Mouse (Mus musculus) myocyte (in vitro differentiated cells): ENCODE data around the gene Bmp7. TPM values are rescaled to one million over a fixed set of nuclear protein-coding genes. Genes with fewer than 3 reads are reported as not detected.

Experiments
- H3K27me3 ChIP-seq: one replicate; pipeline ENCODE4 v1.6.1; 2011; ENCODE audit not compliant: control insufficient read depth, insufficient read depth, insufficient read length
- H3K36me3 ChIP-seq: one replicate; pipeline ENCODE4 v1.6.1; 2011; ENCODE audit not compliant: control insufficient read depth, insufficient read depth
- H3K4me2 ChIP-seq: one replicate; pipeline ENCODE4 v1.6.1; 2011; ENCODE audit warnings: low read depth, control low read depth
- H3K4me3 ChIP-seq: one replicate; pipeline ENCODE4 v1.5.1; 2011; ENCODE audit warnings: mild to moderate bottlenecking, control low read depth, moderate library complexity
- H3K79me2 ChIP-seq: one replicate; pipeline ENCODE4 v1.6.1; 2011; ENCODE audit not compliant: control insufficient read depth, insufficient read depth
- H3ac ChIP-seq: one replicate; pipeline ENCODE4 v1.6.1; 2011; ENCODE audit not compliant: control insufficient read depth, insufficient read length
- CEBPB ChIP-seq: IDR thresholded peaks from 2 replicates; pipeline ENCODE4 v1.6.1; 2011; ENCODE audit warnings: mild to moderate bottlenecking, moderate library complexity; ENCODE audit not compliant: poor library complexity, insufficient read depth, severe bottlenecking
- E2F4 ChIP-seq: IDR thresholded peaks from one replicate; pipeline ENCODE4 v1.6.1; 2011; ENCODE audit warnings: mild to moderate bottlenecking, control low read depth, moderate library complexity; ENCODE audit not compliant: insufficient read depth
- MAX ChIP-seq: IDR thresholded peaks from one replicate; pipeline ENCODE4 v1.6.1; 2011; ENCODE audit warnings: low read depth, mild to moderate bottlenecking, control low read depth
- MYOD1 ChIP-seq, 3 experiments: IDR thresholded peaks; one replicate each; pipeline ENCODE4 v1.6.1; 2011; ENCODE audit warnings: control low read depth in 2 of 3, low read depth in 2 of 3, mild to moderate bottlenecking in 2 of 3, moderate library complexity in 1 of 3; ENCODE audit not compliant: insufficient read length in 2 of 3, control insufficient read depth in 1 of 3
- MYOG ChIP-seq, 3 experiments: IDR thresholded peaks; one replicate each; pipeline ENCODE4 v1.6.1; 2011; ENCODE audit warnings: control low read depth in 2 of 3, low read depth in 2 of 3, mild to moderate bottlenecking in 2 of 3; ENCODE audit not compliant: insufficient read length in 2 of 3, control insufficient read depth in 1 of 3, insufficient read depth in 1 of 3
- POLR2A ChIP-seq: IDR thresholded peaks from one replicate; pipeline ENCODE4 v1.6.1; 2011; ENCODE audit warnings: low read depth, mild to moderate bottlenecking, control low read depth, moderate library complexity; ENCODE audit not compliant: insufficient read length
- POLR2AphosphoS2 ChIP-seq: IDR thresholded peaks from one replicate; pipeline ENCODE4 v1.6.1; 2011; ENCODE audit warnings: low read depth, control low read depth; ENCODE audit not compliant: insufficient read length
- REST ChIP-seq: IDR thresholded peaks from one replicate; pipeline ENCODE4 v1.6.1; 2011; ENCODE audit warnings: mild to moderate bottlenecking, control low read depth, moderate library complexity; ENCODE audit not compliant: insufficient read depth, insufficient read length
- SRF ChIP-seq: IDR thresholded peaks from one replicate; pipeline ENCODE4 v1.6.1; 2011; ENCODE audit warnings: low read depth; ENCODE audit not compliant: control insufficient read depth, insufficient read length
- TCF12 ChIP-seq: IDR thresholded peaks from one replicate; pipeline ENCODE4 v1.6.1; 2011; ENCODE audit warnings: mild to moderate bottlenecking, control low read depth; ENCODE audit not compliant: poor library complexity, insufficient read depth, severe bottlenecking
- TCF3 ChIP-seq: IDR thresholded peaks from one replicate; pipeline ENCODE4 v1.6.1; 2011; ENCODE audit warnings: low read depth, control low read depth; ENCODE audit not compliant: insufficient read length
- USF1 ChIP-seq: IDR thresholded peaks from one replicate; pipeline ENCODE4 v1.6.1; 2011; ENCODE audit warnings: low read depth, mild to moderate bottlenecking, control low read depth, moderate library complexity
- polyA plus RNA-seq: library from polyadenylated mRNA; unstranded; fragments of >200 nt; fragmentation: generic; extraction: Trizol; gene quantifications from one replicate; pipeline ENCODE4 v1.2.1, GENCODE M21; 2012; ENCODE audit warnings: missing spikeins

Bmp7 gene
- polyA plus RNA-seq, 1 experiment, result not detected

DNA sequence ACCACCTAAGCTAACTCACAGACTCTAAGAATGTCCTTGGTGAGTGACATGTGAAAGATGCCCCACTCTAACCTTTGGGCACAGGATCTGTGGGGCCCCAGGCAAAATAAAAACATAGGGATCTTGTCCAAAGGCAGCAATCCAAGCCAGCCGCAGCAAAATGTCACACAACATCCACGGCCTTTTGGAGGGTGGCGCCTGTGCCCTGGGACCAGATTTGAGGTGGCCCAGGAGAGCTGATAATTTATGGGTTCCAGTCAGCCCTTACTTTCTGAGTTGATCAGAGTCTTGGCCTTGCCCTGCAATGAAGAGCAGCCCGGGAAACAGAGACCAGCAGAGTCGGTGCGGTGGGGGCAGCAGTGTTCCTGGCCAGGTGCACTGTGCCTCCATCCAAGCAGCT lies 75.0 kb downstream of the Bmp7 start:
- no peak overlapping the region for H3K4me3 ChIP-seq
- no peak overlapping the region for H3K4me2 ChIP-seq
- no peak overlapping the region for H3ac ChIP-seq
- no peaks in the 10 kb centered on the region for H3K79me2 ChIP-seq
- TF ChIP-seq E2F4 (no peak), POLR2AphosphoS2 (no peak), MYOG (IDR thresholded peaks at IDR 0.05; ENCODE audit: control insufficient read depth in 1 of 3, insufficient read depth in 1 of 3, insufficient read length in 2 of 3, low read depth in 2 of 3) (no peak), REST (no peak), CEBPB (no peak), MYOD1 (IDR thresholded peaks at IDR 0.05; ENCODE audit: control insufficient read depth in 1 of 3, insufficient read length in 2 of 3, low read depth in 2 of 3) (no peak)
- no peaks in the 10 kb centered on the region for H3K36me3 ChIP-seq
- H3K27me3 ChIP-seq, result no peaks in the 10 kb centered on the region

DNA sequence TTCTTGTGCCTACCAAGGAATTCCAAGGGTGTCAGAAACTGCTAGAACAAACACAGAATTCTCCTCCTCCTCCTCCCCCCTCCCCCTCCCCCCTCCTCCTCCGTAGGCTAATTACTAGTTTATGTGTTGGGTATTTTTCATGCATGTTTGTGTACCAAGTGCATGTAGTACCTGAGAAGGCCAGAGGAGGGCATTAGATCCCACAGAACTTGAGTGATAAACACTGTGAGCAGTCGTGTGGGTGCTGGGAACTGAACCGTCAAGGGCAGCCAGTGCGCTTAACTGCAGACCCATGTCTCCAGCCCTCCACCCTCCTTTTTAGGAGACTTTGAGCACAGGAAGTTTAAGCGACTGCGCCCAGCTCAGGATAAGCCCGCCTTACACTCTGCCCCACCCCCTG lies 75.6 kb downstream of the Bmp7 start:
- H3K27me3 ChIP-seq, result no peaks in the 10 kb centered on the region
- no peaks in the 10 kb centered on the region for H3K79me2 ChIP-seq
- no peak for TF ChIP-seq USF1
- no peak for TF ChIP-seq CEBPB
- no peak for TF ChIP-seq SRF
- no peak for TF ChIP-seq E2F4
- no peak for TF ChIP-seq POLR2AphosphoS2
- TF ChIP-seq MYOD1 (IDR thresholded peaks at IDR 0.05; ENCODE audit: control insufficient read depth in 1 of 3, insufficient read length in 2 of 3, low read depth in 2 of 3), result no peak
- H3K36me3 ChIP-seq, result no peaks in the 10 kb centered on the region
- no peak overlapping the region for H3ac ChIP-seq
- no peak overlapping the region for H3K4me3 ChIP-seq
- H3K4me2 ChIP-seq, result no peak overlapping the region

GRCm38 (mm10) chr2:172863469-172863856 lies 76.7 kb downstream of the Bmp7 start:
- Histone ChIP-seq H3K4me2 (no peak overlapping the region), H3K4me3 (no peak overlapping the region)
- TF ChIP-seq MAX (no peak), E2F4 (no peak), POLR2AphosphoS2 (no peak), SRF (no peak), POLR2A (no peak), REST (no peak), TCF3 (no peak), CEBPB (no peak), USF1 (no peak), MYOG (IDR thresholded peaks at IDR 0.05; ENCODE audit: control insufficient read depth in 1 of 3, insufficient read depth in 1 of 3, insufficient read length in 2 of 3, low read depth in 2 of 3) (no peak), TCF12 (no peak), MYOD1 (IDR thresholded peaks at IDR 0.05; ENCODE audit: control insufficient read depth in 1 of 3, insufficient read length in 2 of 3, low read depth in 2 of 3) (no peak)

GRCm38 (mm10) chr2:172862850-172863468 lies 77.2 kb downstream of the Bmp7 start:
- H3K27me3 ChIP-seq, result no peaks in the 10 kb centered on the region
- no peaks in the 10 kb centered on the region for H3K79me2 ChIP-seq
- no peak overlapping the region for H3K4me3 ChIP-seq
- H3K4me2 ChIP-seq, result no peak overlapping the region
- TF ChIP-seq REST (no peak), CEBPB (no peak), POLR2AphosphoS2 (no peak), USF1 (no peak), MAX (no peak), POLR2A (no peak), MYOG (IDR thresholded peaks at IDR 0.05; ENCODE audit: control insufficient read depth in 1 of 3, insufficient read depth in 1 of 3, insufficient read length in 2 of 3, low read depth in 2 of 3) (no peak), E2F4 (no peak), TCF12 (no peak), SRF (no peak), MYOD1 (IDR thresholded peaks at IDR 0.05; ENCODE audit: control insufficient read depth in 1 of 3, insufficient read length in 2 of 3, low read depth in 2 of 3) (no peak), TCF3 (no peak)
- H3K36me3 ChIP-seq, result no peaks in the 10 kb centered on the region
- no peak overlapping the region for H3ac ChIP-seq

More at GRCm38 (mm10) chr2:172863469-172863856, 76.7 kb downstream of the Bmp7 start:
- Histone ChIP-seq H3K79me2 (no peaks in the 10 kb centered on the region), H3K36me3 (no peaks in the 10 kb centered on the region), H3K27me3 (no peaks in the 10 kb centered on the region), H3ac (no peak overlapping the region)

- Histone ChIP-seq H3ac (no peak overlapping the region), H3K36me3 (no peaks in the 10 kb centered on the region), H3K4me3 (no peak overlapping the region), H3K27me3 (no peaks in the 10 kb centered on the region), H3K4me2 (no peak overlapping the region), H3K79me2 (no peaks in the 10 kb centered on the region)
- no peak for TF ChIP-seq POLR2A
- TF ChIP-seq POLR2AphosphoS2, result no peak
- TF ChIP-seq CEBPB, result no peak
- TF ChIP-seq REST, result no peak
- no peak for TF ChIP-seq USF1
- no peak for TF ChIP-seq MYOD1 (IDR thresholded peaks at IDR 0.05; ENCODE audit: control insufficient read depth in 1 of 3, insufficient read length in 2 of 3, low read depth in 2 of 3)
- TF ChIP-seq E2F4, result no peak
These were observed 77.7 kb downstream of the Bmp7 start for GRCm38 (mm10) chr2:172862424-172862823.
